Mouse (Mus musculus): ENCODE data around the gene Gabpb2. TPM values are rescaled to one million over a fixed set of nuclear protein-coding genes. Genes with fewer than 3 reads are reported as not detected.
"Not testable (repeated sequence)": the region's sequence is repeated elsewhere in the genome, so short reads cannot be mapped to it uniquely, and the experiment has no call there.

The Gabpb2 gene
- total RNA-seq, 2 experiments from 2014 or later = 29.3 to 43.1 TPM

GRCm38 (mm10) chr3:95232771-95233170, 15.1 kb upstream of the Gabpb2 start:
- ATAC-seq (replicated peaks; ENCODE audit: poor library complexity) = no peak

- peak; percentile 11; the same call in 1 of the 2 replicates for ATAC-seq (replicated peaks; ENCODE audit: poor library complexity)
These were observed 13.8 kb upstream of the Gabpb2 start, which contains the start of gene Mllt11 for GRCm38 (mm10) chr3:95231298-95232221. Gene Mllt11 (minus strand): TSS chr3:95232171.

GRCm38 (mm10) chr3:95230495-95231297, 13.0 kb upstream of the Gabpb2 start:
- no peak; the same call in 1 of the 2 replicates for ATAC-seq (replicated peaks; ENCODE audit: poor library complexity)

DNA sequence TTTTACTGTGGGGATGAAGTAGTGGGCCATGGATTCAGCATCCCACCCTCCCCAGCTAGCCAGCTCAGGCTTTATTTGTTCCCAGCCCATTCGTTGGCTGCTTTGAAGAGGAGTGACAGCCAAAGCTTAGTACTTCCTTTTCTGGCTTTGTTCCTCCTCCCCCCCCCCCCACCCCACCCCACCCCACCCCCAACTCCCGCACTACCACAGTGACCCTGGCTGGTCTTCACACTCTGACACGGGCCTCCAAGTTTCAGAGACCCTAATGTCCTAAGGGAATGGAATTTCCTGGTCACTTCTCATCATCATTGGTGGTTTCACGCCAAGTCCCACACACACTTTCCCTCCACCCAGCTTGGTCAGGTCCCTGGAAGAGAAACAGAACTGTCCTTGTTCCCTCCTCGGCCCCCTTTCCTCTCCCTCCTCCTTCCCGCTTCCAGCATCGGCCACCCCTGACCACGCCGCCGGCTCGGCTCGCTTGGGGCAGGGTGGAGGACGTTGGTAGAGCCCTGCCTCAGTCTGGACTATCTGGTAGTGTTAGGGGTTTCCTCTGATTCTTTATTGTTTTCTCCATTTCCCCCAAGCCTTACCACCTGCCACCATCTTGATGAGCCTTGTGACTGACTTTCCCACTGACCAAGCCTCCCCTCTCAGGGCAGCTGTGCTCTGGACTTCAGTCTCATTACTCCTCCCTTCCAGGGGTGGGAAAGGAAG, 12.2 kb upstream of the Gabpb2 start:
- peak; percentile 4; the same call in 1 of the 2 replicates for ATAC-seq (replicated peaks; ENCODE audit: poor library complexity)

DNA sequence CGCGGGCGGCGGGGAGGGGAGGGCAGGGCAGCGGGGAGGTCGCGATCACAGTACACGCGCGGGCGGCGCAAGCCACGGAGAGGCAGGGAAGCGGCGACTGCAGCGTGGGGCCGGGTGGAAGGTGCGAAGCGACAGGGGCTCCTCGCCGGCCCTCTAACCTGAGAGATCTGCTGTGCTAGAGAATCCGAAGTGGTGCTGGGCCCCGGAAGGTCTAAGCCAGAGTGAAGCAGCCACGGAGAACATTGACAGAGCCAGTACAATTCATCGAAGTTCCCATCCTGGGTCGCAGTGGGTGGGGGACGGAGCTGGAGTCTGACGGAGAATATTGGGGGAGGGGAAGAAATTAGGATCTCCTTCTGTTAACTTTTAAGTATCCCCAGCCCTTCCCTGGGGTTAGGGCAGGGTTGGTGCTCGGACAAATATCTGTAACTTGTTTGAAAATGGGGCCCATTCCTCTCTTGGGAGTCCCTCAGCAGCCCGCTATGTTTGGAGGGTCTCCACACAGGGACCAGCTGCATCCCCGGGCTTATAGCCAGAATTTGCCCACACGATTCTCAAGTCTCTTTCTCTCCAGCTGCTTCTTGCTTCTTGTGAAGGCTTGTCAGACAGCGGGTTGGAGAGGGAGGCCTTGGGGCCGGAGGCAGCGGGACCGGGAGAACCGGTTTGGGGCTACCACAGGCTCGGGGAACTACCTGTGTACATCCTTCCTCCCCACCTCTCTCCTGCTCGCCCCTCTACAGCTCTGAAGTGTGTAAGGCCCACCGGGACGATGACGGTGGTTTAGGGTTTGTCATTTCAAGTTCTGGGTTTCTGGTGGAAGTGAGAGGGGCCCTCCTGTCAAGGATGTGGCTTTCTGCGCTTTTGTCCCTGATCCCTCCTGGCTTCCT, 11.4 kb upstream of the Gabpb2 start:
- ATAC-seq (replicated peaks; ENCODE audit: poor library complexity) = no peak; the same call in 1 of the 2 replicates

DNA sequence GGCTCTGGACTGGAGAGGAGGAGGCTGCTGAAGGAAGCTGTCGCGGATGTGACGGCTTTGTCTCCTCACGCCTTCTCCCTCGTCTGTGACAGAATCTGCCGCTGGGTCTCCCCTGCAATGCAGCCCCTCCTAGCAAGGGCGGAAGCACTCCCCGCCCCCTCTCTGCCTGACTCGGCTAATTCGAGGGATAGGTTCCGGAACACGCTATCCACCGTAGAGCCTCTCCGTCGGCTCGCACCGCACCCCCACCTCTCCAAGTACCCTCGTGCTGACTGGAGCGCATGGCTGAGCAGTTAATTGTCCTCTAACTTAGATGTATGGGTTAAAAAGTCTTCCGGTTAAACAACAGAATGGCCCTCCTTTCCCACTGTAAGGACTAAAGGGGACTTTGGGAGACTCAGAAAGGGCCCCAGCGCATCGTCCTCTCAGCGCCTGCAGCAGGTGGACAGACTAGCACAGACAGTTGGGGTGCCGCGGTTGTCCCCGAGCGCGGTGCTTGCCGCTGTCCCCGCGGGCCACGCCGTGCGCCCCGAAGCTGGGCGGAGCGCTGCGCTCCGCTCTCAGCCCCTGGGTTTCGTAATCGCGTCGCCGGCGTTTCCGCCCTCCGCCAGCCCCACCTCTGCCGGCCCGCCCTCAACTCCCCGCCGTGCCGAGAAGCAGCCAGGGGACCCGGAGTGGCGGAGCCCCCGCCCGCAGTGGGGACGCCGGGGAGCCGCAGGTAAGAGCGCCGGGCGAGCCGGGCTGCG, 10.6 kb upstream of the Gabpb2 start, which contains the start of gene Cdc42se1:
Cdc42se1 (plus strand) TSS at position 585 of the 746 bp plus-strand sequence.
- peak; percentile 75 for ATAC-seq (replicated peaks; ENCODE audit: poor library complexity)

DNA sequence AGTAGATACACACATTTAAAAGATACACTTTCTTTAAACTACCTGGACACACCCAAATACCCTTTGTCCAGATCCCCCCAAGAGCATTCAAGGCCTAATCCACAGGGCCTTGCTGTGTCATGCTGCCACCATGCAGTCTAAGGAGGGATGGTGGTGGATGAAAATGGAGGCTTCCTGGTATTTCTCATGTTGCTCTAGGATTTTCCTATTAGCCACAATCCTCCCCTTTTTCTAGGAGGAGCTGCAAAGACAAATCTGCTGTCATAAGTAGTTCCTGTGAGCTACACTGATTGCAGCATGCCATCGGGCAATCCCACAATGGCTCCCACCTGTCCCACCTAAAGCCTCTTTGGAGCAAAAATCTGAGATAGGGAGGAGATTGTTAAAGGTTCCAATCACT, 9.5 kb upstream of the Gabpb2 start:
- no peak for ATAC-seq (replicated peaks; ENCODE audit: poor library complexity)

- no peak for ATAC-seq (replicated peaks; ENCODE audit: poor library complexity)
These were observed 6.6 kb upstream of the Gabpb2 start for GRCm38 (mm10) chr3:95224295-95224694.

GRCm38 (mm10) chr3:95223041-95223440, 5.3 kb upstream of the Gabpb2 start:
- no peak for ATAC-seq (replicated peaks; ENCODE audit: poor library complexity)

DNA sequence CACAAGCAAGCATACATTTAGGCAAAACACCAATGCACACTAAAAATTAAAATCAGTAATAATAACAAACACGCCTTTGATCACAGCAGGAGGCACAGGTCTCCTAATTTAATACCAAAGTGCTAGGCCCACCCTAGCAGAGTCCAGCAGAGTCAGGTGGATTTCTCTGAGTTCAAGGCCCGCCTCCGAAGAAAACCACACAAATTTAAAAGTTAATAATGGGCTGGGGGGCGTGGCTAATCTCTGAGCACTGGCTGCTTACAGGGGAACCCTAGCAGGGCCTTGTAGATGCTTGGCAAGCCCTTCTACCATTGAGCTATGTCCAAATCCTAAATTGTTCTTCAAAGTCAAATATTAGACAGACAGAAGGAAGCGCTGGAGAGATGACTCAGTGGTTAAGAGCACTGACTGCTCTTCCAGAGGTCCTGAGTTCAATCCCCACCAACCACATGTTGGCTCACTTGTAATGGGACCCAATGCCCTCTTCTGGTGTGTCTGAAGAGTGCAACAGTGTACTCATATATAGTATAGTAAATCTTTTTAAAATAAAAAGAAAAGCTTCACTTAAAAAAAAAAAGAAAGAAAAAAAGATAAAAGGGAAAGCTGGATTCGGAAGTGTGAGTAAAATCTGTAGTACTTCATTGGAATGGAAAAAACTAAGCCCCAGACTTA, 886 bp upstream of the Gabpb2 start:
- ATAC-seq (replicated peaks; ENCODE audit: poor library complexity) = peak; percentile 35

DNA sequence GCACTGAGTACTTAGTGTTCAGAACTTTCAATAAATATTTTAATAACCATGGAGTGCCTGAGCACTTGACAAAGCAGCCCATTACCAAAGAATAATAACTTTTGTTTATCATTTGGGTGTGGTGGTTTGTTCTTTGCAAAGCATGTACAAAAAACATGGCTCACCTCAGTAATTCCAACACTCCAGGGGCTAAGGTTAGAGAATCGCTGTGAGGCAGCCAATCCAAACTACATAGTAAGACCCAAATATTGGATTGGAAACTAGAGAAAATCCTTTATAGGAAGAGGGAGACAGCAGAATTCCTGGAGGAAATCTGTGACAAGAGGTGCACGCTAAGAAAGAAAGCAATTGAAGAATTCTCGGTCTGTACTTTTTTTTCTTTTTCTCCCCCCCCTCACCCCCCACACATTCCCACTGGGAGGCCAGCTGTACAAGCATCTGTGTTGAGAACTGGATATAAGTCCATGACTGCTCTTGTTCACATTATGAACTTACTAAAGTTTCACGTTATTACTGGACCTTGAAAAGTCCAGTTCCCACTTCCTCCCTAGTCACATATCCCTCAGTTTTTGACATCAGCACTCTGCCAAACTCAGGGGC, 961 bp downstream of the Gabpb2 start:
- ATAC-seq (replicated peaks; ENCODE audit: poor library complexity) = 0 out of 2 replicates have a peak, but pooled peaks have one; percentile 0

GRCm38 (mm10) chr3:95213609-95213975, 4.1 kb downstream of the Gabpb2 start:
- no peak for ATAC-seq (replicated peaks; ENCODE audit: poor library complexity)

DNA sequence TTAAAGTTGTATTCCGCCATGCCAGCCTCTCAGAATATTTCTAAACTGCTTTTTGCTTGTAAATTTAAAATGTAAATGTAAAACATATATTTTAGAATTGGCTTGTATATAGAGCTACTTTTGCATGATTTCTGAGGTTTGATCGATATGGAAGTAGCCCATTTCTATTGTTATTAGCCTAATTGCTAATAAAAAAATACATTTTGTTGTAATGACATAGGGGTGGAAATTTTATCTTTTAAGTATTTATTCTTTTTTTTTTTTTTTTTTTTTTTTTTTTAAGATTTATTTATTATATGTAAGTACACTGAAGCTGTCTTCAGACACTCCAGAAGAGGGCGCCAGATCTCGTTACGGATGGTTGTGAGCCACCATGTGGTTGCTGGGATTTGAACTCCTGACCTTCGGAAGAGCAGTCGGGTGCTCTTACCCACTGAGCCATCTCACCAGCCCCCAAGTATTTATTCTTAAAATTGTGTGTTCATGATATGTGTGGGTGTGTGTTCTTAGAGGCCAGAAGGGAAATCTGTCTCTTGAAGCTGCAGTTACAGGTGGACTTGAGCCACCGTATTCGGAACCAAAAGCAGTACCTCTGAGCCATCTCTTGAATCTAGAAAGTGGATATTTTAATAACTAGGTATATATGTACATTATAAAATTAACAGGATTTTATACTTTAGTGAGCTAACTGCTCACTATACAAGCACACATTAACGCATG, 4.7 kb downstream of the Gabpb2 start:
- not testable (repeated sequence) for ATAC-seq (replicated peaks; ENCODE audit: poor library complexity)

DNA sequence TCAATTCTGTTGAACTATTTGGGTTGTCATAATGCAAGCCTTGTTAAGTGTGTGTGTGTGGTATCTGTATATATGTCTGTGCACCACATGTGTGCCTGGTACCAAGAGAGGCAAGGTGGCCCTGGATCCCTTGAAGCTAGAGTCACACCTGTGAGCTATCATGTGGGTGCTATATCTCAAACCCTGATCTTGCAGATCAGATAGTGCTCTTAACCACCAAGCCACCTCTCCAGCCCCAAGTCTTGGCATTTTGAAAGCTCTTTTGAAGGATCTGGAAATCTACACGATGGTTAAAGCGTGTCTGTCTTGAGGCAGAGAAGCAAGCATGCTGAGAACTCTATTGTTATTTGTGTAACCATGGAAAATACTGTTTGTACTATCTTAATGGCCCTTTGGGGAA, 7.1 kb downstream of the Gabpb2 start:
- ATAC-seq (replicated peaks; ENCODE audit: poor library complexity) = no peak

- ATAC-seq (replicated peaks; ENCODE audit: poor library complexity) = no peak
These were observed 9.4 kb downstream of the Gabpb2 start for GRCm38 (mm10) chr3:95208286-95208685.

DNA sequence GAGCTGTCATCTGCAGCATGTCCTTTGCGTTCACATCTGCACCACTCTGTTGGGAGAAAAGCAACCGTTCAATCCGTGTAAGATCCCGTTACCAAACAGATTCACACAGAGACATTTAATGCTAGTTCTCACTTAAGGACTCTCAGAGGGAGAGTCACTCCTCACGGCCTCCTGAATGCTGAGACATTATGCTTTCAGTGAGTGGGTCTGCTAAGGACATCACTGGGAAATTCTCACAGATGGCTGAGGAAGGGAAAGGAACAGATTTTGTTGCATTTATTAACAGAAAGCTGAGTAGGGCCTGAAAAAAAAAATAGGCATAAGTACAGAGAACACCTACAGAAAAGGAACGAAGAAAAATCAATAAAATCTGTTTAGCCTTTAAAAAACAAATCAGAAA, 13.8 kb downstream of the Gabpb2 start:
- ATAC-seq (replicated peaks; ENCODE audit: poor library complexity) = no peak

- ATAC-seq (replicated peaks; ENCODE audit: poor library complexity) = no peak
These were observed 17.2 kb downstream of the Gabpb2 start for GRCm38 (mm10) chr3:95200562-95200961.

DNA sequence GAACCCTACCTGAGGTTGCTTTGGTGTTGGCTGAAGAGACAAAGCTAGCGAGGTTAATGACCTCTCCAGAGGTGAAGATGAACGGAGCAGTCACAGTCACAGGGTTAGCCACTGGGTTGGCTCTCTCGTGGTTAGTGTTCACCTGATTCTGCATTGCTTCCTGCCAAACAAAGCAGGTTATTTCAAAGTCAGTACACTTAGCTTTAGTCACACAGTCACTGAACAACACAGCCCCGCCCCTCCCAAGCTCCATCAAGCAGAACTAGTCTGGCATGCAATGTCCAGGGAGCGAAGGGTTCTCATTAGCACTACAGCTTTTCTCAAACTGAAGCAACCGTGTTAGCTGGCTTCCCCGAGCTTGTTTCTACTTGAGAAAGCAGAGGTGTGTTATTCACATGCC, 17.6 kb downstream of the Gabpb2 start:
- no peak for ATAC-seq (replicated peaks; ENCODE audit: poor library complexity)

Data from megakaryocyte progenitor cell, adult 5-6 weeks (primary cell).